Mouse (Mus musculus) bone marrow macrophage, adult 2 months (primary cell): ENCODE measurements around the gene 1110051M20Rik.

Experiments
- CTCF ChIP-seq: IDR thresholded peaks from 2 replicates; pipeline ENCODE4 v1.5.1; 2012; ENCODE audit warnings: low read depth, mild to moderate bottlenecking, low read length, moderate library complexity
- POLR2A ChIP-seq: IDR thresholded peaks from 2 replicates; pipeline ENCODE4 v1.6.1; 2012; ENCODE audit warnings: mild to moderate bottlenecking, low read depth, low read length, borderline replicate concordance

GRCm38 (mm10) chr2:91295895-91296294 lies 148.6 kb downstream of the 1110051M20Rik start:
- no peak for TF ChIP-seq CTCF
- no peak for TF ChIP-seq POLR2A
